Mouse (Mus musculus) limb, embryonic 11.5 days (tissue): Measurements from ENCODE around the gene Cxcr5. TPM values are rescaled to one million over a fixed set of nuclear protein-coding genes. Genes with fewer than 3 reads are reported as not detected.
A peak's percentile ranks its signal among the peaks of the same experiment; 100 is the strongest.

Experiments
- ATAC-seq: fragments of 200-750 bp; cut with Nextera tagmentation; 2 replicates; pipeline ENCODE4 v1.8.0; 2017; ENCODE audit warnings: low read depth; ENCODE audit not compliant: insufficient number of reproducible peaks, low FRiP score, low TSS enrichment
- DNase-seq: peaks from one replicate; pipeline ENCODE4 v3.0.0-alpha.2; 2015; ENCODE audit warnings: low spot score
- H3K27ac ChIP-seq: fragments of 300-500 bp; sonication (generic); replicated peaks from 2 replicates; pipeline ENCODE4 v1.5.1; 2014; ENCODE audit warnings: low read depth, mild to moderate bottlenecking, low read length
- H3K27me3 ChIP-seq: fragments of 300-500 bp; sonication (generic); 2 replicates; pipeline ENCODE4 v1.6.1; 2014; ENCODE audit warnings: mild to moderate bottlenecking, low read length, mixed read lengths; ENCODE audit not compliant: control insufficient read depth, insufficient read depth
- H3K36me3 ChIP-seq: fragments of 300-500 bp; sonication (generic); 2 replicates; pipeline ENCODE4 v1.6.1; 2014; ENCODE audit warnings: mild to moderate bottlenecking, low read length, moderate library complexity, mixed read lengths; ENCODE audit not compliant: control insufficient read depth, insufficient read depth
- H3K4me1 ChIP-seq: fragments of 300-500 bp; sonication (generic); 2 replicates; pipeline ENCODE4 v1.6.1; 2014; ENCODE audit warnings: low read length, mixed read lengths; ENCODE audit not compliant: control insufficient read depth, insufficient read depth
- H3K4me2 ChIP-seq: fragments of 300-500 bp; sonication (generic); 2 replicates; pipeline ENCODE4 v1.6.1; 2014; ENCODE audit warnings: low read depth, mild to moderate bottlenecking, moderate library complexity; ENCODE audit not compliant: severe bottlenecking
- H3K4me3 ChIP-seq: fragments of 300-500 bp; sonication (generic); 2 replicates; pipeline ENCODE4 v1.5.1; 2014; ENCODE audit warnings: low read depth, low read length
- H3K9ac ChIP-seq: fragments of 300-500 bp; sonication (generic); 2 replicates; pipeline ENCODE4 v1.6.1; 2014; ENCODE audit warnings: mild to moderate bottlenecking, low read length
- H3K9me3 ChIP-seq: fragments of 300-500 bp; sonication (generic); 2 replicates; pipeline ENCODE4 v1.6.1; 2016; ENCODE audit warnings: low read length; ENCODE audit not compliant: control insufficient read depth
- WGBS: fragments of 180-500 bp; shearing (Covaris S2); extraction: QIAGEN DNeasy Blood & Tissue Kit; methylation state at CpG from one replicate; pipeline ENCODE4 v1.1.7; 2014; 5-methylcytosine and 5-hydroxymethylcytosine counted together
- polyA plus RNA-seq: library from polyadenylated mRNA; unstranded; fragments of >200 nt; fragmentation: Nextera tagmentation; extraction: Ambion mirVana; gene quantifications from 2 replicates; pipeline ENCODE4 v1.2.1, GENCODE M21; 2014

Gene Cxcr5
- polyA plus RNA-seq, 1 experiment from 2014 or later: 0.05 TPM

- ATAC-seq (no peak), DNase-seq (no peak)
- H3K9me3 ChIP-seq: no peaks in the 10 kb centered on the region
- no peak overlapping the region for H3K27ac ChIP-seq
- H3K4me3 ChIP-seq: no peak overlapping the region
- no peaks in the 10 kb centered on the region for H3K27me3 ChIP-seq
- H3K9ac ChIP-seq: no peak overlapping the region
- H3K36me3 ChIP-seq: no peaks in the 10 kb centered on the region
- H3K4me1 ChIP-seq: peaks cover 7% of the 10 kb centered on the region; the same call in 1 of the 2 replicates
- WGBS: 85% methylated on average over 3 of the region's 3 CpGs
- no peak overlapping the region for H3K4me2 ChIP-seq
Observed at GRCm38 (mm10) chr9:44540676-44541075, 21.0 kb downstream of the Cxcr5 start.

GRCm38 (mm10) chr9:44539816-44540421 is 21.8 kb downstream of the Cxcr5 start:
- Histone ChIP-seq H3K9ac (no peak overlapping the region), H3K36me3 (no peaks in the 10 kb centered on the region), H3K4me1 (peaks cover 7% of the 10 kb centered on the region; the same call in 1 of the 2 replicates), H3K4me2 (no peak overlapping the region), H3K27me3 (no peaks in the 10 kb centered on the region), H3K4me3 (no peak overlapping the region), H3K9me3 (no peaks in the 10 kb centered on the region), H3K27ac (no peak overlapping the region)
- DNase-seq: peak; percentile 24
- WGBS: 36% methylated on average over 2 of the region's 2 CpGs
- ATAC-seq: no peak

GRCm38 (mm10) chr9:44537625-44538301 is 23.9 kb downstream of the Cxcr5 start:
- H3K4me1 ChIP-seq: peaks cover 7% of the 10 kb centered on the region; the same call in 1 of the 2 replicates
- no peak overlapping the region for H3K9ac ChIP-seq
- no peak for ATAC-seq
- 66% methylated on average over 19 of the region's 19 CpGs for WGBS
- H3K4me2 ChIP-seq: no peak overlapping the region
- no peak overlapping the region; the same call in 1 of the 2 replicates for H3K27ac ChIP-seq
- H3K27me3 ChIP-seq: no peaks in the 10 kb centered on the region
- no peak overlapping the region for H3K4me3 ChIP-seq
- DNase-seq: no peak
- no peaks in the 10 kb centered on the region for H3K36me3 ChIP-seq
- H3K9me3 ChIP-seq: no peaks in the 10 kb centered on the region

- no peak overlapping the region for H3K27ac ChIP-seq
- no peak for ATAC-seq
- no peaks in the 10 kb centered on the region for H3K9me3 ChIP-seq
- no peaks in the 10 kb centered on the region for H3K27me3 ChIP-seq
- WGBS: 75% methylated on average over 6 of the region's 6 CpGs
- no peak overlapping the region for H3K4me3 ChIP-seq
- H3K36me3 ChIP-seq: no peaks in the 10 kb centered on the region
- no peak overlapping the region for H3K9ac ChIP-seq
- no peak for DNase-seq
- no peak overlapping the region for H3K4me2 ChIP-seq
- H3K4me1 ChIP-seq: 0 out of 2 replicates have a peak, but pooled peaks cover 3% of the 10 kb centered on the region
Observed at GRCm38 (mm10) chr9:44532991-44533580, 28.6 kb downstream of the Cxcr5 start.

- no peak overlapping the region for H3K4me3 ChIP-seq
- ATAC-seq (no peak), DNase-seq (no peak)
- no peaks in the 10 kb centered on the region for H3K36me3 ChIP-seq
- H3K27me3 ChIP-seq: no peaks in the 10 kb centered on the region
- no peaks in the 10 kb centered on the region for H3K9me3 ChIP-seq
- H3K9ac ChIP-seq: no peak overlapping the region
- H3K27ac ChIP-seq: no peak overlapping the region
- WGBS: 73% methylated on average over 8 of the region's 8 CpGs
- H3K4me2 ChIP-seq: no peak overlapping the region
- H3K4me1 ChIP-seq: no peaks in the 10 kb centered on the region
Observed at GRCm38 (mm10) chr9:44528340-44528739, 33.3 kb downstream of the Cxcr5 start.

- Histone ChIP-seq H3K4me2 (no peak overlapping the region), H3K9me3 (no peaks in the 10 kb centered on the region), H3K9ac (no peak overlapping the region), H3K27ac (no peak overlapping the region), H3K36me3 (no peaks in the 10 kb centered on the region), H3K4me3 (no peak overlapping the region), H3K4me1 (no peaks in the 10 kb centered on the region), H3K27me3 (no peaks in the 10 kb centered on the region)
- DNase-seq (no peak), ATAC-seq (no peak)
- WGBS: 69% methylated on average over 9 of the region's 9 CpGs
Observed at GRCm38 (mm10) chr9:44526337-44527112, 35.2 kb downstream of the Cxcr5 start.

GRCm38 (mm10) chr9:44525589-44525988 is 36.1 kb downstream of the Cxcr5 start:
- Histone ChIP-seq H3K4me1 (no peaks in the 10 kb centered on the region), H3K27ac (no peak overlapping the region), H3K4me2 (no peak overlapping the region), H3K4me3 (no peak overlapping the region), H3K36me3 (no peaks in the 10 kb centered on the region), H3K9ac (no peak overlapping the region), H3K9me3 (no peaks in the 10 kb centered on the region), H3K27me3 (no peaks in the 10 kb centered on the region)
- 91% methylated on average over 8 of the region's 8 CpGs for WGBS
- no peak for DNase-seq
- no peak for ATAC-seq

- H3K9me3 ChIP-seq: no peaks in the 10 kb centered on the region
- DNase-seq (no peak), ATAC-seq (no peak)
- H3K27ac ChIP-seq: no peak overlapping the region
- H3K4me3 ChIP-seq: no peak overlapping the region
- H3K27me3 ChIP-seq: no peaks in the 10 kb centered on the region
- no peak overlapping the region for H3K4me2 ChIP-seq
- H3K4me1 ChIP-seq: no peaks in the 10 kb centered on the region
- WGBS: 83% methylated on average over 3 of the region's 3 CpGs
- no peak overlapping the region for H3K9ac ChIP-seq
- no peaks in the 10 kb centered on the region for H3K36me3 ChIP-seq
Observed at GRCm38 (mm10) chr9:44525001-44525400, 36.7 kb downstream of the Cxcr5 start.
